Mouse (Mus musculus) embryonic facial prominence, embryonic 12.5 days (tissue): ENCODE results near the gene Terf2. TPM values are rescaled to one million over a fixed set of nuclear protein-coding genes. Genes with fewer than 3 reads are reported as not detected.

Experiments used
- ATAC-seq: fragments of 200-750 bp; cut with Nextera tagmentation; 2 replicates; pipeline ENCODE4 v1.8.0; 2017; ENCODE audit not compliant: insufficient number of reproducible peaks, insufficient read depth, low FRiP score, low TSS enrichment
- H3K27ac ChIP-seq: fragments of 300-500 bp; sonication (generic); 2 replicates; pipeline ENCODE4 v1.5.1; 2016; ENCODE audit warnings: mild to moderate bottlenecking
- H3K27me3 ChIP-seq: fragments of 300-500 bp; sonication (generic); 2 replicates; pipeline ENCODE4 v1.6.1; 2016; ENCODE audit warnings: mild to moderate bottlenecking, moderate library complexity
- H3K36me3 ChIP-seq: fragments of 300-500 bp; sonication (generic); 2 replicates; pipeline ENCODE4 v1.6.1; 2016; ENCODE audit warnings: mild to moderate bottlenecking
- H3K4me1 ChIP-seq: fragments of 300-500 bp; sonication (generic); 2 replicates; pipeline ENCODE4 v1.6.1; 2016
- H3K4me2 ChIP-seq: fragments of 300-500 bp; sonication (generic); replicated peaks from 2 replicates; pipeline ENCODE4 v1.6.1; 2016; ENCODE audit warnings: mild to moderate bottlenecking, moderate library complexity
- H3K4me3 ChIP-seq: fragments of 300-500 bp; sonication (generic); 2 replicates; pipeline ENCODE4 v1.5.1; 2016; ENCODE audit warnings: mild to moderate bottlenecking
- H3K9ac ChIP-seq: fragments of 300-500 bp; sonication (generic); 2 replicates; pipeline ENCODE4 v1.6.1; 2016; ENCODE audit warnings: mild to moderate bottlenecking, moderate library complexity
- H3K9me3 ChIP-seq: fragments of 300-500 bp; sonication (generic); 2 replicates; pipeline ENCODE4 v1.6.1; 2016; ENCODE audit warnings: mild to moderate bottlenecking, moderate library complexity
- WGBS: fragments of 180-500 bp; shearing (Covaris S2); methylation state at CpG from one replicate; pipeline ENCODE4 v1.1.7; 2016; 5-methylcytosine and 5-hydroxymethylcytosine counted together
- polyA plus RNA-seq: library from polyadenylated mRNA; unstranded; fragments of >200 nt; fragmentation: Nextera tagmentation; extraction: Ambion mirVana; gene quantifications from 2 replicates; pipeline ENCODE4 v1.2.1, GENCODE M21; 2016

Terf2 gene
- 22.4 and 23.6 TPM in 2 replicates for polyA plus RNA-seq

- WGBS = 4% methylated on average over 39 of the region's 39 CpGs
- Histone ChIP-seq H3K4me3 (peak within 1 kb of the TSS; percentile 74), H3K9me3 (no peaks in the 10 kb centered on the region), H3K36me3 (peaks cover 22% of the 10 kb centered on the region), H3K4me1 (peaks cover 9% of the 10 kb centered on the region; the same call in 1 of the 2 replicates), H3K27me3 (no peaks in the 10 kb centered on the region), H3K9ac (peak within 1 kb of the TSS; percentile 88), H3K27ac (peak within 1 kb of the TSS; percentile 92), H3K4me2 (peak within 1 kb of the TSS; percentile 61)
- ATAC-seq = peak; percentile 90
These were observed at the start of gene Terf2 for GRCm38 (mm10) chr8:107096366-107097036. Gene Terf2, minus strand, starts transcription at chr8:107096547.

GRCm38 (mm10) chr8:107143501-107143900 is 47.2 kb upstream of the Terf2 start:
- Histone ChIP-seq H3K4me3 (no peak overlapping the region), H3K4me2 (no peak overlapping the region), H3K4me1 (0 out of 2 replicates have a peak, but pooled peaks cover 5% of the 10 kb centered on the region), H3K36me3 (no peaks in the 10 kb centered on the region), H3K9ac (no peak overlapping the region), H3K9me3 (no peaks in the 10 kb centered on the region), H3K27me3 (no peaks in the 10 kb centered on the region), H3K27ac (no peak overlapping the region)
- 60% methylated on average over 4 of the region's 4 CpGs for WGBS
- ATAC-seq = no peak

- Histone ChIP-seq H3K9ac (no peak overlapping the region), H3K9me3 (no peaks in the 10 kb centered on the region), H3K4me1 (0 out of 2 replicates have a peak, but pooled peaks cover 5% of the 10 kb centered on the region), H3K36me3 (no peaks in the 10 kb centered on the region), H3K27ac (no peak overlapping the region), H3K27me3 (no peaks in the 10 kb centered on the region), H3K4me3 (no peak overlapping the region), H3K4me2 (no peak overlapping the region)
- ATAC-seq = no peak
- WGBS = 85% methylated on average over 4 of the region's 4 CpGs
These were observed 46.2 kb upstream of the Terf2 start for GRCm38 (mm10) chr8:107142539-107142938.

GRCm38 (mm10) chr8:107139704-107140470 is 43.5 kb upstream of the Terf2 start:
- Histone ChIP-seq H3K27ac (no peak overlapping the region), H3K4me3 (no peak overlapping the region), H3K4me1 (0 out of 2 replicates have a peak, but pooled peaks cover 5% of the 10 kb centered on the region), H3K9me3 (no peaks in the 10 kb centered on the region), H3K27me3 (no peaks in the 10 kb centered on the region), H3K9ac (no peak overlapping the region), H3K36me3 (no peaks in the 10 kb centered on the region), H3K4me2 (no peak overlapping the region)
- no peak for ATAC-seq
- 61% methylated on average over 13 of the region's 13 CpGs for WGBS

- Histone ChIP-seq H3K4me2 (no peak overlapping the region), H3K9ac (no peak overlapping the region), H3K27ac (no peak overlapping the region), H3K9me3 (no peaks in the 10 kb centered on the region), H3K4me1 (peaks cover 12% of the 10 kb centered on the region; the same call in 1 of the 2 replicates), H3K27me3 (no peaks in the 10 kb centered on the region), H3K36me3 (no peaks in the 10 kb centered on the region), H3K4me3 (no peak overlapping the region)
- no peak for ATAC-seq
- WGBS = 89% methylated on average over 5 of the region's 5 CpGs
These were observed 42.0 kb upstream of the Terf2 start for GRCm38 (mm10) chr8:107138338-107138737.

GRCm38 (mm10) chr8:107137591-107137990 is 41.2 kb upstream of the Terf2 start:
- Histone ChIP-seq H3K4me2 (no peak overlapping the region), H3K27ac (no peak overlapping the region), H3K9me3 (no peaks in the 10 kb centered on the region), H3K4me3 (no peak overlapping the region), H3K9ac (no peak overlapping the region), H3K36me3 (no peaks in the 10 kb centered on the region), H3K4me1 (peaks cover 19% of the 10 kb centered on the region; the same call in 1 of the 2 replicates), H3K27me3 (no peaks in the 10 kb centered on the region)
- no peak for ATAC-seq
- WGBS = 91% methylated on average over 6 of the region's 6 CpGs

GRCm38 (mm10) chr8:107136003-107136612 is 39.8 kb upstream of the Terf2 start:
- H3K4me3 ChIP-seq = no peak overlapping the region
- no peaks in the 10 kb centered on the region for H3K36me3 ChIP-seq
- no peak overlapping the region for H3K4me2 ChIP-seq
- WGBS = 32% methylated on average over 8 of the region's 8 CpGs
- H3K4me1 ChIP-seq = peaks cover 19% of the 10 kb centered on the region; the same call in 1 of the 2 replicates
- H3K9ac ChIP-seq = no peak overlapping the region
- no peaks in the 10 kb centered on the region for H3K9me3 ChIP-seq
- H3K27ac ChIP-seq = 0 out of 2 replicates have a peak overlapping the region, but pooled peaks have one; percentile 30
- no peak for ATAC-seq
- H3K27me3 ChIP-seq = no peaks in the 10 kb centered on the region

- Histone ChIP-seq H3K27ac (0 out of 2 replicates have a peak overlapping the region, but pooled peaks have one; percentile 17), H3K27me3 (no peaks in the 10 kb centered on the region), H3K4me1 (peaks cover 20% of the 10 kb centered on the region; the same call in 1 of the 2 replicates), H3K36me3 (no peaks in the 10 kb centered on the region), H3K9me3 (no peaks in the 10 kb centered on the region), H3K4me2 (no peak overlapping the region), H3K9ac (no peak overlapping the region), H3K4me3 (no peak overlapping the region)
- ATAC-seq = no peak
- 55% methylated on average over 6 of the region's 6 CpGs for WGBS
These were observed 37.5 kb upstream of the Terf2 start for GRCm38 (mm10) chr8:107133881-107134280.

GRCm38 (mm10) chr8:107132581-107133491 is 36.5 kb upstream of the Terf2 start:
- no peak overlapping the region for H3K27ac ChIP-seq
- no peak for ATAC-seq
- peaks cover 22% of the 10 kb centered on the region; the same call in 1 of the 2 replicates for H3K4me1 ChIP-seq
- no peaks in the 10 kb centered on the region for H3K36me3 ChIP-seq
- H3K9ac ChIP-seq = no peak overlapping the region
- 64% methylated on average over 24 of the region's 24 CpGs for WGBS
- H3K9me3 ChIP-seq = no peaks in the 10 kb centered on the region
- no peaks in the 10 kb centered on the region for H3K27me3 ChIP-seq
- H3K4me2 ChIP-seq = no peak overlapping the region
- H3K4me3 ChIP-seq = no peak overlapping the region

- no peak overlapping the region for H3K27ac ChIP-seq
- H3K27me3 ChIP-seq = no peaks in the 10 kb centered on the region
- no peaks in the 10 kb centered on the region for H3K36me3 ChIP-seq
- ATAC-seq = no peak
- no peak overlapping the region for H3K9ac ChIP-seq
- H3K4me3 ChIP-seq = no peak overlapping the region
- H3K4me1 ChIP-seq = peaks cover 22% of the 10 kb centered on the region; the same call in 1 of the 2 replicates
- H3K4me2 ChIP-seq = no peak overlapping the region
- 74% methylated on average over 6 of the region's 6 CpGs for WGBS
- no peaks in the 10 kb centered on the region for H3K9me3 ChIP-seq
These were observed 33.7 kb upstream of the Terf2 start for GRCm38 (mm10) chr8:107130028-107130427.
